Mouse (Mus musculus) adrenal gland (tissue): ENCODE measurements around the gene Fam83b.

Source experiments
- intact Hi-C: fragments of 180-260 bp; cut with DNase I; formaldehyde crosslinking; loops from one replicate; pipeline ENCODE4 v1.15.1; 2025

Gene Fam83b

GRCm38 (mm10) chr9:76523075-76523474, 43.8 kb downstream of the Fam83b start:
- intact Hi-C loops, result no loop called here

DNA sequence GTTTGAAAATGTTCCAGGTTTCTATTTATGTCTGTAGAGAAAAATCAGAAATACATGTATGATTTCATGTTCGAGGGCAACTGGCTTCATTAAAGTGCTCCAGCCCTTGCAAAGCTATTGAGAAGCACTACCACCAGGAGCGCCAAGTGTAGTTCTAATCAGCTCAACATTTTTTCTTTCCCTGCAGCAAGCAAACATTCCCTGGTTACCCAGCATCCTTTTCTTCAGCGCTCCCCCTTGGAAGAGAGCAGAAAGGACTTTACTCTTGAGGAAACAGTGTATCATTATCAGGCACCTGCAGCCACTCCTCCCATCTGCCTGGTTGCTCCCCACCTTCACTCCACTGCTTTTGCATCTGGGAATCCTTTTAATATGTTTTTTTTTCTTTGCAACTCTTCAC, 45.3 kb downstream of the Fam83b start:
- intact Hi-C loops, result no loop called here

DNA sequence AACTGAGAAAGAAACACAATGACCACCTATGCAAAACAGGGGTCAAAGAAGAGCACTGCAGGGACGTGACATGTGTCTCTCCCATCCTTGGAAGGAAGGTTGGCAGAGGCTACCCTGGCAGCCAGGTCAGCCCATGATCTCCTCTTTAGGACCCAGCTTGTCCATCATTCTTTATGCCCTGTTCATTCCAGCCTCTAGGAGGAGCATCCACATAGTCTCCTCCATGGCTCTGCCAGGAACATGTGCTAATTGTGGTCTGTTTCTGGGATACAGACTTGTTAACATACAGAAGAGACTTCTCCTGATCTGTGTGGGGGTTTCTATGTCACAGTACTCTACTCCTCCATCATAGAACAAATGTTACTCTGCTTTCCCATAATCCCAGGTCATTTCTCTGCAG, 48.3 kb downstream of the Fam83b start:
- intact Hi-C loops, result no loop called here

DNA sequence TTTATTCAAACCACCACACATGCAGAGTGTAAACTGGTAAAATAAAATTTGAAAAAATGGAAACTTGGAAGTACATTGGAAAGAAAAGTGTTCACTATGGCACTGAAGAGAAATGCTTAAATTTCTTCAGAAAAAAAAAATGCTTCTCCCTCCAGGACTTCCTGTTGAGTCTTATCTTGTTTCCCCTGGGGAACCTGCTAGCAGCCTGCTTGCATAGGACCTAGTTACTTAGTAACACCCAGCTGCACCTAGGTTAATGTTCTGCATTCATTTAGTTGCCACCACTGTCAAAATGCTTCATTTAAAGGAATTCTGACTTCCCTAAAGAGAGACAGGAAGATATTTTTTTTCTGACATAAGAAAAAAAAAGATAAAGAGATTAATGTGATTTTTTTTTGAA, 61.3 kb downstream of the Fam83b start:
- intact Hi-C loops, result no loop called here

DNA sequence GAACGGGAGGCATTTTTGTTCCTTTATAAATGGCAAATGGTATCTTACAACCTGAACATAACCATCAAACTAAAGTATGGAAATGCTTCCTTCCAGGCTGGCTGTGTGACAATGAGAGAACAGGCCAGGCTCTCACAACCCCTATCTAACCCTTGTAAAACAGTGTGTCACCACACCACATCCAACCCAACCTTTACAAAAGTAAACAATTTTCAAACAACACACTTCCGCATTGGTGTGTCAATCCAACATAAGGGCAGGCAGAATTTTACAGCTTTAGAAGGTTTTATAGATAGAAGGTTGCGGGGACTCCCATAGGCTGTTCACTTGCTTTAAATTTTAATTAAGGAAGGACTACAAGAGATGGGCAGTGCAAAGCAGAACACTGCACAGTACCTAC, 77.2 kb downstream of the Fam83b start:
- intact Hi-C loops, result no loop called here

DNA sequence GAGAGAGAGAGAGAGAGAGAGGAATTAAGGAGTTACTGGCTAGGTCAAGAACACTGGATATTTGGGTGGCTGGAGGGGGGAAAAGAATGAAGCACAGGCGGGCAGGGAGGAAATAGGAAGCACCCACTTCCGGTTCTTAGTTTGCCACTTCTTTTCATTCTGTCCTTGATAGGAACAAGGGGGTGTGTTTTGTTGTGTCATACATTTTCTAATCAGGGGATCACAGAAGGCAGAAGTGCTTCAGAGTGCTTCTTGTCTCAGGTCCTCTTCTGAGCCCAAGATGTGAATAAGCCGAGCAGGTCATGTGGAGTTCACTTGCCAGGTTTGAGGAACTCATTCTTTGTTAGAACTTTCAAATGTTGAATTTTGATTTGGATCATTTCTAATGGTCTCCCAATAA, 86.8 kb downstream of the Fam83b start:
- intact Hi-C loops, result no loop called here

DNA sequence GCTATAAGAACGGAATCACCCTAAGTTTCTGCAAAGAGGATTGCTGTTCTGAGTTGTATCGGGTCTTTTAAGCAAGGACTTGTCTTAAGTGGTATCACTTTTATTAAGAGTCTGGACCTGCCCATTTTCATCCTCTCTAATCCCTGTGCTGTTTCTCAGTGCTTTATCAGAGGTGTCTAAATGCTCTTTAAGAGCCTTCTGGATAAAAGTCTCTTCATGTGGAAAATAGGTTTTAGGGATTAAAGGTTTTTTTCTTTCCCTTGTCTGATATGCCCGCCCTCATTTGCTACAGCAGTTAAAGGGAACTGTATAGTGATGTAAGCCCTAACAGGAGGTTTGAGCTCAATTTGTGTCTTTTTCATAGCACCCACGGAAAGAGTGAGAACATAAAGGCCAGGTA, 97.4 kb downstream of the Fam83b start:
- intact Hi-C loops, result no loop called here

DNA sequence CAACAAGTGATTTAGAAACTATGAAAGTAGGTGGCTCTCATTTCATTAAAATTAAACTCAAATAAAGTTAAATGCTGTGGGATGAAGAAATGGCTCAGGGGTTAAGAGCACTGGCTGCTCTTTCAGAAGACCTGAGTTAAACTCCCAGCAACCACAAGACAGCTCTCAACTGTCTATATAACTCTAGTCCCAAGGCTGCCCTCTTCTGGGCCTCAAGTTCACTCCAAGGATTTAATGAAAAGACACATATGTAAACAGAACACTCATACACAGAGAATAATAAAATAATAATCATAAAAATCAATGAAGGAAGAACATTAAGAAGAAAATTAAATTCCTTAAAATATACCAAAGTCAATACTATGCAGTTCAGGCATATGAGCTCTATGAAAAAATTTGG, 105.4 kb downstream of the Fam83b start:
- intact Hi-C loops, result no loop called here

GRCm38 (mm10) chr9:76455703-76456102, 111.2 kb downstream of the Fam83b start:
- intact Hi-C loops, result no loop called here
